Mouse (Mus musculus) CH12.LX (cell line): Measurements from ENCODE around the gene Cd101. TPM values are rescaled to one million over a fixed set of nuclear protein-coding genes. Genes with fewer than 3 reads are reported as not detected.

ENCODE experiments used
- DNase-seq: peaks from one replicate; pipeline ENCODE4 v3.0.0-alpha.2; 2013; ENCODE audit errors: extremely low read depth
- H3K27ac ChIP-seq: 2 replicates; pipeline ENCODE4 v1.5.1; 2012; ENCODE audit warnings: low read depth, mild to moderate bottlenecking, control low read depth, moderate library complexity; ENCODE audit not compliant: insufficient read depth
- H3K27me3 ChIP-seq: replicated peaks from 2 replicates; pipeline ENCODE3; 2012; ENCODE audit warnings: inconsistent platforms
- H3K36me3 ChIP-seq, 2 experiments: replicated peaks in 1 of 2; 2 replicates each; pipeline versions ENCODE3 to v1.6.1; 2012; ENCODE audit warnings: inconsistent platforms in 1 of 2, low read length in 1 of 2, mild to moderate bottlenecking in 1 of 2, mixed read lengths in 1 of 2, moderate library complexity in 1 of 2; ENCODE audit not compliant: control insufficient read depth in 1 of 2, insufficient read depth in 1 of 2
- H3K4me1 ChIP-seq, 2 experiments: 2 replicates each; pipeline ENCODE4 v1.6.1; 2012; ENCODE audit warnings: inconsistent platforms in 1 of 2, moderate library complexity in 1 of 2; ENCODE audit not compliant: insufficient read depth in 2 of 2, control insufficient read depth in 1 of 2
- H3K4me2 ChIP-seq: 2 replicates; pipeline ENCODE4 v1.6.1; 2012; ENCODE audit warnings: low read depth, mild to moderate bottlenecking, control low read depth; ENCODE audit not compliant: poor library complexity, insufficient read depth, severe bottlenecking
- H3K4me3 ChIP-seq, 3 experiments: fragments of 150-350 bp in 1 of 3; sonication (generic) in 1 of 3; replicated peaks in 1 of 3; 2 replicates each; pipeline versions ENCODE3 to v1.5.1; 2011 to 2012; ENCODE audit warnings: low read depth in 2 of 3, low read length in 2 of 3, mild to moderate bottlenecking in 2 of 3, moderate library complexity in 2 of 3, control low read depth in 1 of 3, improper control_type of control experiment in 1 of 3, inconsistent platforms in 1 of 3, mixed read lengths in 1 of 3; ENCODE audit not compliant: poor library complexity in 1 of 3
- H3K79me2 ChIP-seq: replicated peaks from 2 replicates; pipeline ENCODE4 v1.6.1; 2012; ENCODE audit warnings: mild to moderate bottlenecking, moderate library complexity; ENCODE audit not compliant: control insufficient read depth, poor library complexity, insufficient read depth, severe bottlenecking; ENCODE audit errors: extremely low read depth
- H3K9ac ChIP-seq: 2 replicates; pipeline ENCODE4 v1.6.1; 2012; ENCODE audit warnings: low read depth, mild to moderate bottlenecking, control low read depth, moderate library complexity; ENCODE audit not compliant: insufficient read depth
- H3K9me3 ChIP-seq: replicated peaks from 2 replicates; pipeline ENCODE3; 2012; ENCODE audit warnings: low read length, inconsistent platforms, mixed read lengths
- BHLHE40 ChIP-seq: IDR thresholded peaks from 2 replicates; pipeline ENCODE4 v1.6.1; 2011; ENCODE audit warnings: mild to moderate bottlenecking, low read depth, low read length, improper control_type of control experiment
- CHD1 ChIP-seq: IDR thresholded peaks from 2 replicates; pipeline ENCODE4 v1.6.1; 2012; ENCODE audit warnings: low read depth, low read length, improper control_type of control experiment, inconsistent platforms
- CTCF ChIP-seq, 2 experiments: IDR thresholded peaks in 1 of 2; conservative IDR thresholded peaks in 1 of 2; 2 replicates each; pipeline ENCODE4 v1.5.1; 2011 to 2012; ENCODE audit warnings: low read depth in 2 of 2, low read length in 2 of 2, improper control_type of control experiment in 1 of 2, inconsistent platforms in 1 of 2, mild to moderate bottlenecking in 1 of 2, moderate library complexity in 1 of 2
- EP300 ChIP-seq: IDR thresholded peaks from 2 replicates; pipeline ENCODE4 v1.6.1; 2011; ENCODE audit warnings: low read length, improper control_type of control experiment
- JUN ChIP-seq: IDR thresholded peaks from 2 replicates; pipeline ENCODE4 v1.6.1; 2011; ENCODE audit warnings: low read depth, mild to moderate bottlenecking, low read length, improper control_type of control experiment, moderate library complexity; ENCODE audit not compliant: insufficient read depth
- MAZ ChIP-seq: IDR thresholded peaks from 2 replicates; pipeline ENCODE4 v1.6.1; 2012; ENCODE audit warnings: low read depth, mild to moderate bottlenecking, inconsistent platforms, low read length, improper control_type of control experiment, moderate library complexity
- MEF2A ChIP-seq: IDR thresholded peaks from 2 replicates; pipeline ENCODE4 v1.6.1; 2014; ENCODE audit warnings: low read depth, mild to moderate bottlenecking, inconsistent platforms, low read length, improper control_type of control experiment, borderline replicate concordance
- MXI1 ChIP-seq: IDR thresholded peaks from 2 replicates; pipeline ENCODE4 v1.6.1; 2011; ENCODE audit warnings: mild to moderate bottlenecking, low read depth, low read length, improper control_type of control experiment
- MYC ChIP-seq: IDR thresholded peaks from 2 replicates; pipeline ENCODE4 v1.6.1; 2011; ENCODE audit warnings: low read depth, mild to moderate bottlenecking, improper control_type of control experiment, low read length
- PAX5 ChIP-seq: IDR thresholded peaks from 2 replicates; pipeline ENCODE4 v1.6.1; 2012; ENCODE audit warnings: low read length, inconsistent platforms, mixed read lengths
- POLR2A ChIP-seq: IDR thresholded peaks from 2 replicates; pipeline ENCODE4 v1.6.1; 2011; ENCODE audit warnings: low read depth, mild to moderate bottlenecking, improper control_type of control experiment, low read length
- POLR2AphosphoS2 ChIP-seq: IDR thresholded peaks from 2 replicates; pipeline ENCODE4 v1.6.1; 2011; ENCODE audit warnings: low read depth, low read length, improper control_type of control experiment
- RAD21 ChIP-seq: IDR thresholded peaks from 2 replicates; pipeline ENCODE4 v1.6.1; 2011; ENCODE audit warnings: low read depth, mild to moderate bottlenecking, low read length, improper control_type of control experiment, moderate library complexity
- SIN3A ChIP-seq: IDR thresholded peaks from 2 replicates; pipeline ENCODE4 v1.6.1; 2012; ENCODE audit warnings: low read length, improper control_type of control experiment, inconsistent platforms
- SMC3 ChIP-seq: IDR thresholded peaks from 2 replicates; pipeline ENCODE4 v1.6.1; 2011; ENCODE audit warnings: low read depth, low read length, improper control_type of control experiment
- TCF12 ChIP-seq: IDR thresholded peaks from 2 replicates; pipeline ENCODE4 v1.6.1; 2014; ENCODE audit warnings: low read depth, mild to moderate bottlenecking, inconsistent platforms, low read length, improper control_type of control experiment
- UBTF ChIP-seq: IDR thresholded peaks from 2 replicates; pipeline ENCODE4 v1.6.1; 2012; ENCODE audit warnings: low read depth, mild to moderate bottlenecking, inconsistent platforms, low read length, improper control_type of control experiment, moderate library complexity
- ZC3H11A ChIP-seq: IDR thresholded peaks from 2 replicates; pipeline ENCODE4 v1.6.1; 2012; ENCODE audit warnings: low read depth, mild to moderate bottlenecking, inconsistent platforms, low read length, improper control_type of control experiment
- ZKSCAN1 ChIP-seq: IDR thresholded peaks from 2 replicates; pipeline ENCODE4 v1.6.1; 2012; ENCODE audit warnings: low read depth, inconsistent platforms, low read length, improper control_type of control experiment, borderline replicate concordance
- dilution Hi-C: fragments of 300-500 bp; cut with MboI; formaldehyde crosslinking; loops from 2 replicates; pipeline ENCODE4 v1.14.3; 2020; ENCODE audit warnings: low sequenced_read_pairs; ENCODE audit not compliant: extremely low pct_unique_long_range_greater_than_20kb, extremely low pct_ligation_motif_present
- in situ Hi-C: fragments of 300-500 bp; cut with MboI; formaldehyde crosslinking; loops from 3 replicates; pipeline ENCODE4 v1.14.3; 2019; ENCODE audit warnings: low sequenced_read_pairs, low pct_ligation_motif_present, low pct_unique_long_range_greater_than_20kb, mixed read lengths
- polyA plus RNA-seq: library from polyadenylated mRNA; unstranded; fragments of >175 nt; gene quantifications from 2 replicates; pipeline ENCODE4 v1.2.1, GENCODE M21; 2012; ENCODE audit warnings: low read depth; ENCODE audit not compliant: insufficient read length
- total RNA-seq, 2 experiments: library from RNA; depleted of rRNA; stranded (reverse); fragments of 300-350 nt in 1 of 2; fragments of >200 nt in 1 of 2; gene quantifications; 2 replicates each; pipeline ENCODE4 v1.2.3; 2012 to 2014

The Cd101 gene
- total and polyA plus RNA-seq, 3 experiments: not detected

DNA sequence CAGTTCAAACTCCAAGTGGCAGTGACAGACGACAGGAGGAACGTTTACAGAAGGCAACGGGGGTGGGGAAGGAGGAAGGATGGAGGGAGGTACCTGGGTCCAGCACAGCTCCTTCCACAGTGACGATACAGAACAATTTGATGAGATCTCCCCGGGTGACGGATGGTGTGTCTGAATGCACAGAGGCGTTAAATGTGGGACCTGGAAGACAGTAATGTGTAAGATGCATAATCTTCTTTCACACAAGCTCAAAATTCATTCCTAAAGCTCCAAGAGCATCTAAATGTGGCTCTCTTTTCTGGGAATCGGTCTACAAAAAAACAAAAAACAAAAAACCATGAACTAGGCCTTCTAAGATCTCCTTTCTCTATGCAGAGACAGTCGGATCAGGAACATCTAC is 20.6 kb upstream of the Cd101 start:
- in situ Hi-C loops: no loop called here
- dilution Hi-C loops: no loop called here

DNA sequence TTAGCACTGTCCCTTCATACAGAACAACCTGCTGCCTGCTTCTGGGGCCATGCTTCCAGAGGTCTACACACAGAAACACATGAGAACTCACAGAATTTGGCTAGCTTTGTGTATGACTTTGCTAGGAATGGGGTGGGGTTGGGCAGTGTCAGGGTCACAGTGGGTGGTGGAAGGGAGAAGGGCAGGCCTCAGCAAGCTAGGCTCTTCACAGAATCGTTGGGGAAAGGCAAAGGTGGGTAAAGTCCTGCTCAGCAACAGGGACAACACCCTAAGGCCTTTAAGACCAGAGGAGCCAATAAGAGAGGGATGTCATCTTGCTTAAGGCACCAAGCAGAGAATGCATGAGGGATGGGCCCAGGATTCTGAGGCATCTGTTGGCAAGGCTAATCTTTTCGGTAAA is 19.4 kb upstream of the Cd101 start:
- H3K79me2 ChIP-seq: no peaks in the 10 kb centered on the region
- no peak for DNase-seq
- H3K27ac ChIP-seq: no peak overlapping the region
- no peak overlapping the region for H3K9ac ChIP-seq
- dilution Hi-C loops (no loop called here), in situ Hi-C loops (no loop called here)
- no peak overlapping the region for H3K4me3 ChIP-seq
- H3K4me1 ChIP-seq: no peaks in the 10 kb centered on the region; a peak in 1 of 4 replicates
- no peaks in the 10 kb centered on the region for H3K27me3 ChIP-seq
- no peaks in the 10 kb centered on the region for H3K36me3 ChIP-seq
- TF ChIP-seq UBTF (no peak), SMC3 (no peak), ZKSCAN1 (no peak), TCF12 (no peak), CTCF (conservative IDR thresholded peaks at IDR 0.05 in 1 of 2, IDR thresholded peaks at IDR 0.05 in 1 of 2; ENCODE audit: low read depth in 2 of 2, low read length in 2 of 2) (no peak), PAX5 (no peak), MEF2A (no peak), MAZ (no peak), MYC (no peak), SIN3A (no peak), MXI1 (no peak), CHD1 (no peak), BHLHE40 (no peak)
- H3K9me3 ChIP-seq: no peaks in the 10 kb centered on the region
- H3K4me2 ChIP-seq: no peak overlapping the region

More for the DNA sequence above, 20.6 kb upstream of the Cd101 start:
- H3K27ac ChIP-seq: no peak overlapping the region
- H3K36me3 ChIP-seq: no peaks in the 10 kb centered on the region
- no peaks in the 10 kb centered on the region; a peak in 1 of 4 replicates for H3K4me1 ChIP-seq
- no peak overlapping the region for H3K4me3 ChIP-seq
- H3K79me2 ChIP-seq: no peaks in the 10 kb centered on the region
- H3K9me3 ChIP-seq: no peaks in the 10 kb centered on the region
- no peak overlapping the region for H3K9ac ChIP-seq
- H3K27me3 ChIP-seq: no peaks in the 10 kb centered on the region
- H3K4me2 ChIP-seq: no peak overlapping the region
- DNase-seq: no peak
- TF ChIP-seq ZC3H11A (no peak), EP300 (no peak), PAX5 (no peak), POLR2A (no peak), RAD21 (no peak), POLR2AphosphoS2 (no peak), JUN (no peak)
